Mouse (Mus musculus): ENCODE results near the gene Pgm3. TPM values are rescaled to one million over a fixed set of nuclear protein-coding genes. Genes with fewer than 3 reads are reported as not detected.

Pgm3 gene
- 10 to 100 TPM; 11.7 to 12.0 TPM for total RNA-seq (2023)

DNA sequence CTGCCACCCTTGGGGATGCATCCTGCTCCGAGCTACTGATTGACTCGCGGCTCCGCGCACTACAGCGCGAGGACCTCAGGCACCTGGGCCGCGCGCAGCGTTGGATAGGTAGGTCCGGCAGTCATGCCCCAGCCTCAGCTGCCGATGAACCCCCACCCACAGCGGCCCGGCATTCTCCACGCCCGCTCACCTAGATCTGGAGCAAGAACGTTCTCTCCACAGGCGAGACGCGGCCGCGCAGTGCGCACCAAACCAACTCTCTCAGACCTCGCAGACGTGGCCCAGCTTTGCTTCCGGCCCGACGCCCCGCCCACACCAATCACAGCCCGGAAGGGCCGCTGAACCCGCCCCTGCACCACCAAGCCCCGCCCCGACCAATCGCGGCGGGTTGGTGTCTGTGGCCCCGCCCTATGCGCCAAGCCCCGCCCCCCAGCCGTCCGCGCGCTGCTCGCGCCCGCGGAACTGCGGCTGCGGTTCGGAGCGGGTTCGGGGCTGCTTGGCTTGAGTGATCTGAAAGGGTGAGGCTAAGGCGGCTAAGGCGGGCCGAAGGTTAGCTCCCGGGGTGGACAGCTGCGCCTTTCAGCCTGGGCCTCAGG is at the start of gene Pgm3, which contains the start of gene Rwdd2a:
Gene Pgm3 (minus strand): TSS at position 303 of the 596 bp plus-strand sequence.
Gene Rwdd2a (plus strand): TSS at position 452 of the 596 bp plus-strand sequence.

Other genes with a start within 250 kb of the Pgm3 start
- gene Ube2cbp, start 106.9 kb downstream of the Pgm3 start, total RNA-seq (2023) = under 1 TPM; 0.58 to 0.63 TPM
- 10 to 100 TPM; 52.4 to 54.4 TPM for gene Dop1a, start 104.7 kb downstream of the Pgm3 start, total RNA-seq (2023)
- 1 to 10 TPM; 4.3 to 7.7 TPM for gene Rwdd2a, start 149 bp upstream of the Pgm3 start, total RNA-seq (2023)
- gene Me1, start 124.1 kb upstream of the Pgm3 start, total RNA-seq (2023) = not detected
- gene Prss35, start 171.8 kb upstream of the Pgm3 start, total RNA-seq (2023) = under 1 TPM in 1 of 2 experiments, not detected in 1; 0.18 TPM